Mouse (Mus musculus) thymus, postnatal 25 days (tissue): ENCODE data around the gene Cfap100.

ENCODE experiments used
- DNase-seq: peaks from one replicate; pipeline ENCODE4 v3.0.0; 2022

The Cfap100 gene

DNA sequence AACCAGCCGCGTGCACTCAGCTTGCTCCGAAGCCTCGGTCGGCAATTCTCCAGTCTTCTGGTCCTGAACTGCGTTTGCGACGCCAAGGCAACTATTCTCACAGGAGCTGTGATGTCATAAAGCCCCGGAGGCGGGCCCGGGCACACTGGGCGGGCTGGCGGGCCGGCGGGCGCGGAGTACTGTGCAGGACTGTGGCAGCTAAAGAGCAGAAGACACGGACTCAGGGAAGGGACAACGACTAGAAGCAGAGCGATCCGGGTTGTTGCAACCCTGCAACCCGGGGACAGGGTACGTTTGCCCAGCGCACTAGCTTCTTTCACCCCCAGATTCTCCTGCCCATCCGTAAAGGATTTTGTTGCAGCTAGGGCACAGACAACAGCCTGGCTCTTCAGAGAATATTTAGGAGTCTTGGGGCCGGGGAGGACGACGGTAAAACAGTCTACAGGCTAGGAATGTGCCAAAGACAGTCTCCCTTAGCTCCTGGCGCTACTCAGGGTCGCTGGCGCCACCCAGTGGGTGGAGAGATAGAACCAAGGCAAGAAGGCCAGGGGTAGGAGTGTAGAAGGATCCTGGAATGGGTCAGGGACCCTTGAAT is at the start of gene Cfap100:
Cfap100 (minus strand) TSS at position 418 of the 595 bp plus-strand sequence.
- peak; percentile 39 for DNase-seq

DNA sequence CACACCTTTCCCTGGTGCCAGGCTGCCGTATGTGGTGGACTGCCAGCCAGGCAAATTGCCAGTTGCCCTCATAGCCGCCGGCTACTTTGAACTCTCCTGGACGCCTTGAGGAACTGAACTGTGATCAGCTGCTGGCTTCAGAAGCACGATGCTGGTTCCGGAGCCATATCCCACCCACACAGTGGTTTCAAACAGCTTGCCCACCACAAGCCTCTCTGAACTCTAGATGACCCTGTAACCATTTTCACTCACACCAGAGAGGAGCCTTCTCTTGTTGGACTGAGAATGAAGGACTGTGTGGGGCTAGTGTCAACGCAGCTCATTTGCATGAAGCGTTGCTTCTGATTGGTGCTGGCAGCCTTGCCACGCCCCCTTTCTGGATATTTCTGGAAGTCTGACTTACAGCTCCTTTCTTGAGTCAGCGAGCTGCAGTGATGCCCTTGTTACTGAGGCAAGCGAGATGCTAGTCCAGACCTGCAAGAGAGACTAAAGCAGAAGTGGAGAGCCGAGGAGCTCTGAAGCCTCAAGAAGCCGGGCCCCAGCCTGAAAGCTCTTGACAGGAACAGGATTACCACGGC is 48.4 kb upstream of the Cfap100 start:
- DNase-seq, result no peak

GRCm38 (mm10) chr6:90475854-90476212 is 47.2 kb upstream of the Cfap100 start:
- DNase-seq, result no peak

- DNase-seq, result no peak
Measured at GRCm38 (mm10) chr6:90475176-90475853, 46.7 kb upstream of the Cfap100 start.

GRCm38 (mm10) chr6:90474361-90474750 is 45.8 kb upstream of the Cfap100 start:
- no peak for DNase-seq

DNA sequence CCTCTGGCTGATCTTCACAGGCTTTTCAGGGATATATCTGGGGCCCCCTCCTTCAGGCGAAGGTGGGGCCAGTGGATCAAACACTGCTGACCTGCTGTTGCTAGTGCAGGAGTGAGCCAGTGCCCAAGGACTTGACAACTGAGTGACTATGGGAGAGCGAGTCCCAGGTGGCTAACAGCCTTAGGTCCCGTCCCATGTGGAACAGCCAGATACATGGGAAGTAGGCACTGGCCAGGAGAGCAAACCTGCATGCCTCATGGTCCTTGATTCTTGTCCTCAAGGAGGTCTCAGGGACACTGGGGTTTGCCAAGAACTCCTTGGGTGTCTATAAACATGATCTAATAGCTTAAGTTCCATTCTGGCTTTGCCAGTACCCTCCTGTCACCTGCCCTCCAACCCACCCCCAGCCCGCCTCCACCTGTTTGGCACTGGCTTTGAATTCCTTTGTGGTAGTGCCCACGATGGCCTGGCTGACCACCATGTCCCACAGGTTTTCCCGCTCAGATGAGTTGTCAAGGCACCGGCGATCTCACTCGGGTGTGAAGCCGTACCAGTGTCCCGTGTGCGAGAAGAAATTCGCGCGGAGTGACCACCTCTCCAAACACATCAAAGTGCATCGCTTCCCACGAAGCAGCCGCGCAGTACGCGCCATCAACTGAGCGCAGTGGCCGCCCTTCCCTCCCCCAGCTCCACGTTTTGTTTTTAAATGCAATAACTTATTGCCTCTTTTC is 45.2 kb upstream of the Cfap100 start:
- no peak for DNase-seq

GRCm38 (mm10) chr6:90472697-90473096 is 44.1 kb upstream of the Cfap100 start:
- no peak for DNase-seq

DNA sequence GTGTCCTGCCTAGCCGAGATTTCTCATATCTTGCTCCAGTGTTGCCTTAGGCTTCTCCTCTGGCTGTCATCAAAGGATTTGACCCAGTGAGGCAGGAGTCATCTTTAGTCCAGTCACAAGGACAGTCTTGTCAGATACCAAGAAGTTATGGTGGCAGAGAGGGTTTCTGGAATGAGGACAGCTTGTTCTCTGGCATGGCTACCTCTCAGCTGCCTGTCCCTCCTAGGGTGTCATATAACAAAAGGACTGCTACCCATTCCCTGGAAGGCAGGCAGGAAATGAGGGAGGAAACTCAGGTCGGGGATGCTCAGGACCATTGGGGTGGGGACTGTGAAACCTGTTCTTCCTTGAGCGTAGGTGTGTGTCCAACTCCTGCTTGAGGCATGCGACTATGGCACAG is 43.5 kb upstream of the Cfap100 start:
- DNase-seq, result no peak

GRCm38 (mm10) chr6:90470947-90471541 is 42.4 kb upstream of the Cfap100 start:
- DNase-seq, result no peak

- no peak for DNase-seq
Measured at GRCm38 (mm10) chr6:90470255-90470654, 41.7 kb upstream of the Cfap100 start.

GRCm38 (mm10) chr6:90469041-90469440 is 40.4 kb upstream of the Cfap100 start:
- no peak for DNase-seq

DNA sequence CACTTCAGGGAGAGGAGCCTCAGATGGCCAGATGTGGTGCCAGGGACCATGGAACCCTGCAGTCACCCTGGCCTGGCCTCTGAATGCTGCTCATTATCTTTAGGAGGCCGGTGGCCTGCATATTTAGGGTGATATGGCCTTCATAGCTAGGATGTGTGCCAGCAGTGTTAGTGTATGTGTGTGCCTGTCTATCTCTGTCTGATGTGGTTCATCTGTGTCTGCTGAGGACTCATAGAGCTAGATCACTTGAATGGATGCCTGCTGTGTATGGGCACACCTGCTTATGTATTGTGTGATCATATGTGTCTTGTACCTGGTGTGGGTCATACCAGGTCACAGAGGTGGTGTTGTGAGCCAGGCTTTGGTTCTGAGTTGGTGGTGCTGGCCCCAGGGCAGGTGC is 39.6 kb upstream of the Cfap100 start:
- DNase-seq, result no peak

GRCm38 (mm10) chr6:90466847-90467410 is 38.3 kb upstream of the Cfap100 start:
- DNase-seq, result no peak

DNA sequence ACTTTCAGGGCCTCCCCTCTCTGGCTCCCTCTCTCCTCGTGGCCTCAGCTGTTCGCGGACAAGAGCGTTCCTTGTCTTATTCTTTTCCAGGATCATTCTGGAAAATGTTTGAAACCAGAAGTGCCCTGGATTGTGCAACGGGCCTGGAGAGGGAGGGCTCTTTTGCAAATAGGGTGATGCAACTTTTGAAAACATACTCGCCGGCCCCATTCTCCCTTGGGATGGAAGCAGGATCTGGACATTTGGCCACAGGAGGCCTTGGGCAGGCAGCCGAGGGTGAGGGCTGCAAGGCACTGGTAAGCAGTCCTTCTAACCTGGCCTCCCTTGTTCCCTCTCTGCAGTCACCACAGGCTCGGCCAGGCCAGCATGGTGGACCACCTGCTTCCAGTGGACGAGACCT is 37.5 kb upstream of the Cfap100 start:
- no peak for DNase-seq

- DNase-seq, result no peak
Measured at GRCm38 (mm10) chr6:90465028-90465640, 36.5 kb upstream of the Cfap100 start.

DNA sequence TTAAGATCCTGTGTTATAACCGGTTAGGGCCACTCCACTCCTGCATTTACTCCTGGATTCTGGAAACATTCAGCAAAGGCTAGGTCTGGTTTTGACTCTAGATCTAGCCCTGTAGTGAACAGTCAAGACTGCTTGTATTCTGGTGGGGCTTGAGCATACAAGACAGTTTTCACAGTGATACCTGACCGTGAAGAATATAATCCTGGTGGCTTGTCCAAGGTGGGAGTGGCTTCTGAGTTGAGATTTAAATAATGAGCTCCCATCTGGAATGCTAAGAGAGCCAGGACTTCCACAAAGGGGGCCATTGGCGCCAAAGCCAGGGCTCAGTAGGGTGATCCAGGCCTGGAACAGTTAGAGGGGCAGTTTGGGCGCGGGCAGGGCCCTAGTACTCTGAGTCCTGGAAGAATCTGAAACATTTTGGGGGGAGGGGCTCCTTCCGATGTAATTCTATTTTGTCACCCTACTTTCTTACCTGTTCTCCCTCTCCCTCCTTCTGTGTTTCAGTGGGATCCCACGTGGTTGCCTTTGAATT is 35.4 kb upstream of the Cfap100 start:
- DNase-seq, result no peak

DNA sequence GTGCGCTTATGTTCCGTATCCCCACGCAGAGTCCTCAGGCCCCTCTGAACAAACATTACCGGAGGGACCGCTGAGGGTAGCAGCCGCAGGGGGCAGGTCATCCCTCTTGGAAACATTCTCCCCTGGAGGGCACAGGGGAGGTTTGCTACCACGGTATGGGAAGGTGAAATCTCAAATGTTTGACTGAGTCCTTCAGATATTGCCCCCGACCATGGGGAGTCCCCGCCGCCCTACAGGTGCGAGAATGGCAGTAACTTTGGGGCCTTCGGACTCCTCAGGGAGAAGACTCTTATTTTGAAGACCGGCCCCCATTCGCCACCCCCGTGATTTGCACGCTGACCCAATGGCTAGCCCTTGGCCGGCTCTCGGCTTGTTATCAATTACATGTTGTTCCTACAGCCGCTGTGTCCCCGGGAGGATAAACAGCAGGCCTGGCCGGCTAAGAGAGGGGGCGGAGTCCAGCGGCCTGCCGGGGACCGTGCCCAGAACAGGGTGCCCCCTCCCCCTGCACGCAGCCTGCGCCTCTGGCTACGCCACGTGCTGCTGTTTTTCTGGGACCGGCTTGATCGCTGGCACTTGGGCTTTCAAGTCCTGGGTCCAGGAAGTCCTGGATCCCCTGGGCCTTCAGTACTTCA is 34.7 kb upstream of the Cfap100 start:
- no peak for DNase-seq

DNA sequence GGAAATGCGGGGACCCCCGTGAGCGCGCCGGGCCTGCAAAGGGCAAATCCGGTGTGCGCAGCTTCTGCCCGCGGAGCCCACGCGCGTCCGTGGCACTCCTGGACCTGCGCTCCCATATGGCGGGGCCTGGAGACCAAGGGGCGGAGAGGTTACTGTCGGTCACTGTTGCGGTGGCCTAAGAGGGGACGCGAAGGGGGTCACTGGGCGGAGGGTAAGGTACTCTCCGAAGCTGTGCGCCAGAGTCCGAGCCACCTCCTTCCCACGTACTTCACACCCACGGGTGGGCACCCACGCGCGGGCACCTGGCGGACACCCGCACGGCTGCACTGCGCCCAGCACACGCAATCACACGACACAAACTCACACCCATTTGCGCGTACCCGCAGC is 34.2 kb upstream of the Cfap100 start:
- DNase-seq, result no peak

DNA sequence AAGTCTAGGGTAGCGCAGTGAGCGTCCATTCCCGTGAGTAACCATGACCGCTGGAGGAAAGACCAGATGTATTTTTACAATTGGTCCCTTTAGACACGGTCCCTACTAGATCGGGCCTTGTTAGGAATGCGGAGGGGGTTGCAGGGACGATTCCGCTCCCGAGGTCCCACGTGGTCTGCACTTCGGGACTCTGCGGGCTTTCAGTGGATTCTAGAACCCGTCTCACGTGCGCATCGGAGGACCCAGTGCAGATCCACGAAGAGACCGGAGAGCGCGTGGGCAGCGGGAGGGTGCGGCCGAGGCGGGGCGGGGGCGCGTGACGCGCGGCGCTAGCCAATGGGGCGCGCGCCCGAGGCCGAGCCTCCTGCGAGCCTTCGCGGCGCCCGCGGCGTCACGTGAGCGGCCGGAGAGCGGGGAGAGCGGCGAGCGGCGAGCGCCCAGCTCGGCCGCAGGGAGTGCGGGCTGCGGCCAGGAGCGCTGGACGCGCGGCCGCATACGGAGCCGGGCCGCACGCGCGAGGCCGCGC is 33.6 kb upstream of the Cfap100 start, which contains the start of gene Klf15:
Klf15 (plus strand) TSS at position 396 of the 526 bp plus-strand sequence.
- DNase-seq, result no peak

- no peak for DNase-seq
Measured at GRCm38 (mm10) chr6:90461771-90462170, 33.2 kb upstream of the Cfap100 start.

DNA sequence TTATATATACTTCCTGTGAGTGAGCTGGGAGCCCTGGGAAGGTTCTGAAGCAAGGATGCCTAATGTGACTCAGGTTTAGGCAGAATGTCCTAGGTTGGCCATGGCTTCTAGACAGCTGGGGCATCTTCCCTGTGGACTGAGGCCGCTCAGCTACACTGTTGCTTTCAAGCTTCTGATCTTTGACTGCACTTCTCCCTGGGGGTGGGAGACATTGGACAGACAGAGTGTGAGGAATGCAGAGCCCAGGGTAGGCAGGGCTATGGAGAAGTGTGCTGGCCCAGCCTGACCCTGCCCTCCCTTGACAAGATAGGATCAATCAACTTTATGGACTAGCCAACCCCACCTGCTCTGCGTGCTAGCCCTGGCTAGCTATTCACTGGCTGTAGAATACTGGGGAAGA is 32.6 kb upstream of the Cfap100 start:
- no peak for DNase-seq

- DNase-seq, result no peak
Measured at GRCm38 (mm10) chr6:90457421-90457820, 28.8 kb upstream of the Cfap100 start.
